Mouse (Mus musculus) lung, embryonic 14.5 days (tissue): Measurements from ENCODE around the gene Dnah7c. TPM values are rescaled to one million over a fixed set of nuclear protein-coding genes. Genes with fewer than 3 reads are reported as not detected.
A peak's percentile ranks its signal among the peaks of the same experiment; 100 is the strongest.
"Not testable (repeated sequence)": the region's sequence is repeated elsewhere in the genome, so short reads cannot be mapped to it uniquely, and the experiment has no call there.

Source experiments
- ATAC-seq: fragments of 200-750 bp; cut with Nextera tagmentation; 2 replicates; pipeline ENCODE4 v1.8.0; 2017; ENCODE audit warnings: mild to moderate bottlenecking, moderate TSS enrichment, moderate library complexity; ENCODE audit not compliant: insufficient read depth
- DNase-seq: peaks from one replicate; pipeline ENCODE4 v3.0.0-alpha.2; 2015
- H3K27ac ChIP-seq: fragments of 300-500 bp; sonication (generic); 2 replicates; pipeline ENCODE4 v1.5.1; 2014; ENCODE audit warnings: low read depth, mild to moderate bottlenecking, moderate library complexity
- H3K27me3 ChIP-seq: fragments of 300-500 bp; sonication (generic); 2 replicates; pipeline ENCODE4 v1.6.1; 2014; ENCODE audit warnings: low read length, control low read depth; ENCODE audit not compliant: insufficient read depth
- H3K36me3 ChIP-seq: fragments of 300-500 bp; sonication (generic); 2 replicates; pipeline ENCODE4 v1.6.1; 2014; ENCODE audit warnings: control low read depth; ENCODE audit not compliant: insufficient read depth
- H3K4me1 ChIP-seq: fragments of 300-500 bp; sonication (generic); 2 replicates; pipeline ENCODE4 v1.6.1; 2014; ENCODE audit warnings: antibody characterized with exemption, control low read depth; ENCODE audit not compliant: insufficient read depth
- H3K4me2 ChIP-seq: fragments of 300-500 bp; sonication (generic); 2 replicates; pipeline ENCODE4 v1.6.1; 2014; ENCODE audit warnings: mild to moderate bottlenecking
- H3K4me3 ChIP-seq: fragments of 300-500 bp; sonication (generic); 2 replicates; pipeline ENCODE4 v1.5.1; 2014; ENCODE audit warnings: low read depth, low read length
- H3K9ac ChIP-seq: fragments of 300-500 bp; sonication (generic); 2 replicates; pipeline ENCODE4 v1.6.1; 2014
- H3K9me3 ChIP-seq: fragments of 300-500 bp; sonication (generic); 2 replicates; pipeline ENCODE4 v1.6.1; 2016; ENCODE audit warnings: low read depth, low read length, control low read depth
- CTCF ChIP-seq: IDR thresholded peaks from 2 replicates; pipeline ENCODE4 v1.5.1; 2016; ENCODE audit warnings: antibody characterized with exemption, low read depth
- WGBS: fragments of 180-500 bp; shearing (Covaris S2); extraction: QIAGEN DNeasy Blood & Tissue Kit; methylation state at CpG from one replicate; pipeline ENCODE4 v1.1.7; 2014; 5-methylcytosine and 5-hydroxymethylcytosine counted together
- polyA plus RNA-seq: library from polyadenylated mRNA; unstranded; fragments of >200 nt; fragmentation: Nextera tagmentation; extraction: Ambion mirVana; gene quantifications from 2 replicates; pipeline ENCODE4 v1.2.1, GENCODE M21; 2014

Gene Dnah7c
- polyA plus RNA-seq, 1 experiment from 2014 or later = 0.05 TPM

GRCm38 (mm10) chr1:46428401-46428800, 3.0 kb downstream of the Dnah7c start:
- no peak for ATAC-seq
- Histone ChIP-seq H3K4me1 (no peaks in the 10 kb centered on the region), H3K27ac (no peak overlapping the region), H3K9me3 (no peaks in the 10 kb centered on the region), H3K9ac (no peak overlapping the region), H3K27me3 (no peaks in the 10 kb centered on the region), H3K4me2 (no peak overlapping the region), H3K4me3 (no peak overlapping the region), H3K36me3 (no peaks in the 10 kb centered on the region)
- peak; percentile 4 for DNase-seq
- peak; percentile 28 for TF ChIP-seq CTCF
- WGBS = 74% methylated on average over 2 of the region's 2 CpGs

GRCm38 (mm10) chr1:46514671-46515070, 89.3 kb downstream of the Dnah7c start:
- not testable (repeated sequence) for H3K9ac ChIP-seq, ATAC-seq, H3K4me2 ChIP-seq, H3K27ac ChIP-seq, H3K36me3 ChIP-seq, H3K4me3 ChIP-seq, H3K27me3 ChIP-seq, H3K9me3 ChIP-seq, H3K4me1 ChIP-seq, DNase-seq
- 86% methylated on average over 1 of the region's 1 CpGs for WGBS

GRCm38 (mm10) chr1:46521032-46521431, 95.6 kb downstream of the Dnah7c start:
- Histone ChIP-seq H3K9me3 (no peaks in the 10 kb centered on the region), H3K36me3 (no peaks in the 10 kb centered on the region), H3K4me3 (no peak overlapping the region), H3K27me3 (no peaks in the 10 kb centered on the region), H3K4me1 (no peaks in the 10 kb centered on the region), H3K9ac (no peak overlapping the region), H3K4me2 (no peak overlapping the region), H3K27ac (no peak overlapping the region)
- no peak for DNase-seq
- no peak for ATAC-seq
- no peak for TF ChIP-seq CTCF

- not testable (repeated sequence) for H3K36me3 ChIP-seq, DNase-seq, H3K4me2 ChIP-seq, H3K9me3 ChIP-seq, H3K4me3 ChIP-seq, H3K4me1 ChIP-seq, H3K27me3 ChIP-seq, ATAC-seq, H3K9ac ChIP-seq, H3K27ac ChIP-seq
- WGBS = 47% methylated on average over 3 of the region's 3 CpGs
Observed at GRCm38 (mm10) chr1:46526537-46526936, 101.1 kb downstream of the Dnah7c start.

- H3K27ac ChIP-seq = no peak overlapping the region
- no peak overlapping the region for H3K9ac ChIP-seq
- TF ChIP-seq CTCF = no peak
- WGBS = 39% methylated on average over 2 of the region's 2 CpGs
- no peak overlapping the region for H3K4me2 ChIP-seq
- DNase-seq (no peak), ATAC-seq (no peak; the same call in 1 of the 2 replicates)
- H3K4me3 ChIP-seq = no peak overlapping the region
- H3K9me3 ChIP-seq = no peaks in the 10 kb centered on the region
- no peaks in the 10 kb centered on the region for H3K36me3 ChIP-seq
- H3K27me3 ChIP-seq = no peaks in the 10 kb centered on the region
- H3K4me1 ChIP-seq = no peaks in the 10 kb centered on the region
Observed at GRCm38 (mm10) chr1:46544812-46545421, 119.5 kb downstream of the Dnah7c start.

GRCm38 (mm10) chr1:46580385-46580784, 155.0 kb downstream of the Dnah7c start:
- H3K4me2 ChIP-seq = no peak overlapping the region
- no peak for ATAC-seq
- DNase-seq = peak; percentile 75
- no peaks in the 10 kb centered on the region for H3K9me3 ChIP-seq
- H3K4me3 ChIP-seq = no peak overlapping the region
- peak; percentile 34; the same call in 1 of the 2 replicates for TF ChIP-seq CTCF
- no peak overlapping the region for H3K9ac ChIP-seq
- no peaks in the 10 kb centered on the region for H3K4me1 ChIP-seq
- WGBS = 17% methylated on average over 3 of the region's 3 CpGs
- H3K27ac ChIP-seq = no peak overlapping the region
- H3K27me3 ChIP-seq = no peaks in the 10 kb centered on the region
- no peaks in the 10 kb centered on the region for H3K36me3 ChIP-seq

GRCm38 (mm10) chr1:46593826-46594225, 168.4 kb downstream of the Dnah7c start:
- H3K9ac ChIP-seq, H3K9me3 ChIP-seq, H3K36me3 ChIP-seq, DNase-seq, H3K27ac ChIP-seq, H3K4me3 ChIP-seq, H3K4me2 ChIP-seq, ATAC-seq, H3K4me1 ChIP-seq, H3K27me3 ChIP-seq: not testable (repeated sequence)
- 75% methylated on average over 1 of the region's 1 CpGs for WGBS

- H3K36me3 ChIP-seq, ATAC-seq, H3K4me3 ChIP-seq, DNase-seq, H3K27me3 ChIP-seq, H3K9ac ChIP-seq, H3K27ac ChIP-seq, H3K4me1 ChIP-seq, H3K4me2 ChIP-seq, H3K9me3 ChIP-seq: not testable (repeated sequence)
- 83% methylated on average over 1 of the region's 1 CpGs for WGBS
Observed at GRCm38 (mm10) chr1:46596343-46596742, 171.0 kb downstream of the Dnah7c start.
